Mouse (Mus musculus): ENCODE data around the gene Mb21d2. TPM values are rescaled to one million over a fixed set of nuclear protein-coding genes. Genes with fewer than 3 reads are reported as not detected.

The Mb21d2 gene
- polyA plus RNA-seq (2014; fragmentation: Nextera tagmentation; extraction: Ambion mirVana), result 6.8 and 7.3 TPM in 2 replicates

DNA sequence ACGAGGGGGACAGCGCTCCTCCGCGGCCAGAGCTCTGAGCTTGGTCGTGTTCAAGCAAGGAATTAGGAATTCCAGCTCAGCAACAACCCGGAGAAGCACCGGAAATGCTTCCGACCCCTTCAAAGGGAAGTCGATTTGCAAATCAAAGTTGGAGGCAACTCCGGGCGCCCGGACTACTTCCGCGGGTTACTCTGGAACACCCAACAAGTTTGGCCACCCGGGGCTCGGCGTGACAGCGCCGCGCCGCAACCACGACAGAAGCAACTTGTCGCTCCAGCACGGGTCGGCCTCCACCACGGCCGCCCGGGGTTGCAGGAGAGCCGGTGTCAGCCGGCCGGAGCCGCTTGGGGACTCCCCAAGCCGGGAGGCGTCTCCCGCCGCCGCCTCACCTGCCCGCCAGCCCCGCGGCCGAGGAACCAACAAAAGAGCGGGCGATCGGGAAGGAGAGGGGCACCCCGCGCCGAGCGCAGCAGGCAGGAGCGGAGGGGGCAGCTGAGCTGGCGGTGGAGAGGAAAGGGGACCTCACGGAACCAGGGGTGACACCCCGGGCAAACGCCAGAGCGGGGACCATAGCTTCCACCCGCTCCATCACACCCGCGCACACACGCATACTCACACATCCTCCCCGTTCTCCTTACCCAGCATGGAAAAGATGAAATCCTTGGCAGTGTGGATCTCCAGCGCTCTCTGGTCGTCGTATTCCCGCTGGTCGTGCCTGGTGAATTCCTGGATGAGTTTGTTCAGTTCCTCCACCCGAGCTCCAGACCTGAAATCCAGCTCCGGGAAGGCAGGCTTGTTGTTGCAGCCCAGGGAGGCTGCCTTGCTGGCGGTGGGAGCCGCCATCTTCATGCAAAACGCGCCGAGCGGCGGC, at the start of gene Mb21d2:
TSS of gene Mb21d2 (minus strand) at position 859 of the 871 bp plus-strand sequence.
- ATAC-seq (replicated peaks; ENCODE audit: low FRiP score) (peak; percentile 37), DNase-seq (ENCODE audit: low spot score) (peak; percentile 78)
- peaks cover 13% of the 10 kb centered on the region; the same call in 1 of the 2 replicates for H3K4me1 ChIP-seq (replicated peaks; ENCODE audit: control insufficient read depth, insufficient read depth, low read length)
- peak within 1 kb of the TSS; percentile 81 for H3K9ac ChIP-seq (ENCODE audit: low read length)
- peak within 1 kb of the TSS; percentile 87 for H3K4me3 ChIP-seq (ENCODE audit: low read depth, low read length)
- no peaks in the 10 kb centered on the region; the same call in 1 of the 2 replicates for H3K27me3 ChIP-seq (ENCODE audit: control insufficient read depth, insufficient read depth, low read length)
- peak within 1 kb of the TSS; percentile 68 for H3K27ac ChIP-seq (ENCODE audit: low read depth, low read length)
- WGBS, result under 1% methylated on average over 67 of the region's 73 CpGs
- H3K9me3 ChIP-seq (ENCODE audit: control insufficient read depth, low read length), result no peaks in the 10 kb centered on the region
- H3K4me2 ChIP-seq (ENCODE audit: low read depth, low read length, severe bottlenecking), result peak within 1 kb of the TSS; percentile 89
- no peaks in the 10 kb centered on the region for H3K36me3 ChIP-seq (ENCODE audit: control insufficient read depth, insufficient read depth, low read length)

DNA sequence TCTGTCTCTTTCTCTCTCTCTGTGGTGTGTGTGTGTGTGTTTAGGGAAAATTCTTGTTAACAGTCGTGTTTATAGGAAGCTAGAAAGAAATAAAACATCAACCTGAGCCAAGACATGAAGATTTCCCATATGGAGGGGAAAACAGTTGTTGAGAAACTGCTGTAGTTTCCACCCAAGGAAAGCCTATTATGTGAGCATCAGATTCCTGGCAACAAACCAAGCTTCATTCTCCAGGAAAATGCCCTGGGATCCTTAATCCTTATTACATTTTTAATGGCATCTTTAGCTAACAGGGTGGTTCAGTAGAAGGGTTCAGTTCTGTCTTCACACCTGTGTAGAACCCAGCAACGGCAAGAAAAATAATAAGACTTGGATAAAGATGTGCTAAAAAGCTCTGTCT, 36.8 kb upstream of the Mb21d2 start:
- WGBS, result 77% methylated on average over 2 of the region's 2 CpGs
- ATAC-seq (replicated peaks; ENCODE audit: low FRiP score), result no peak

GRCm38 (mm10) chr16:28964048-28964447, 34.6 kb upstream of the Mb21d2 start:
- no peaks in the 10 kb centered on the region for H3K27me3 ChIP-seq (ENCODE audit: control insufficient read depth, insufficient read depth, low read length)
- no peak for DNase-seq (ENCODE audit: low spot score)
- H3K36me3 ChIP-seq (ENCODE audit: control insufficient read depth, insufficient read depth, low read length), result no peaks in the 10 kb centered on the region
- WGBS, result 89% methylated on average over 4 of the region's 4 CpGs
- no peak overlapping the region for H3K9ac ChIP-seq (ENCODE audit: low read length)
- ATAC-seq (replicated peaks; ENCODE audit: low FRiP score), result no peak
- H3K4me3 ChIP-seq (ENCODE audit: low read depth, low read length), result no peak overlapping the region
- H3K9me3 ChIP-seq (ENCODE audit: control insufficient read depth, low read length), result no peaks in the 10 kb centered on the region
- H3K4me1 ChIP-seq (replicated peaks; ENCODE audit: control insufficient read depth, insufficient read depth, low read length), result no peaks in the 10 kb centered on the region
- no peak overlapping the region for H3K4me2 ChIP-seq (ENCODE audit: low read depth, low read length, severe bottlenecking)
- H3K27ac ChIP-seq (ENCODE audit: low read depth, low read length), result no peak overlapping the region

More for the DNA sequence above, 36.8 kb upstream of the Mb21d2 start:
- no peaks in the 10 kb centered on the region for H3K9me3 ChIP-seq (ENCODE audit: control insufficient read depth, low read length)
- no peaks in the 10 kb centered on the region for H3K4me1 ChIP-seq (replicated peaks; ENCODE audit: control insufficient read depth, insufficient read depth, low read length)
- no peak overlapping the region for H3K4me2 ChIP-seq (ENCODE audit: low read depth, low read length, severe bottlenecking)
- no peak overlapping the region for H3K4me3 ChIP-seq (ENCODE audit: low read depth, low read length)
- H3K36me3 ChIP-seq (ENCODE audit: control insufficient read depth, insufficient read depth, low read length), result no peaks in the 10 kb centered on the region
- no peak overlapping the region for H3K27ac ChIP-seq (ENCODE audit: low read depth, low read length)
- no peaks in the 10 kb centered on the region for H3K27me3 ChIP-seq (ENCODE audit: control insufficient read depth, insufficient read depth, low read length)
- no peak overlapping the region for H3K9ac ChIP-seq (ENCODE audit: low read length)
- no peak for DNase-seq (ENCODE audit: low spot score)

GRCm38 (mm10) chr16:28962987-28963386, 33.5 kb upstream of the Mb21d2 start:
- DNase-seq (ENCODE audit: low spot score), result no peak
- no peak for ATAC-seq (replicated peaks; ENCODE audit: low FRiP score)
- no peaks in the 10 kb centered on the region for H3K27me3 ChIP-seq (ENCODE audit: control insufficient read depth, insufficient read depth, low read length)
- no peak overlapping the region for H3K4me2 ChIP-seq (ENCODE audit: low read depth, low read length, severe bottlenecking)
- H3K36me3 ChIP-seq (ENCODE audit: control insufficient read depth, insufficient read depth, low read length), result no peaks in the 10 kb centered on the region
- no peak overlapping the region for H3K27ac ChIP-seq (ENCODE audit: low read depth, low read length)
- no peak overlapping the region for H3K9ac ChIP-seq (ENCODE audit: low read length)
- H3K4me3 ChIP-seq (ENCODE audit: low read depth, low read length), result no peak overlapping the region
- H3K4me1 ChIP-seq (replicated peaks; ENCODE audit: control insufficient read depth, insufficient read depth, low read length), result no peaks in the 10 kb centered on the region
- H3K9me3 ChIP-seq (ENCODE audit: control insufficient read depth, low read length), result no peaks in the 10 kb centered on the region

- Histone ChIP-seq H3K4me2 (ENCODE audit: low read depth, low read length, severe bottlenecking) (no peak overlapping the region), H3K27ac (ENCODE audit: low read depth, low read length) (no peak overlapping the region), H3K36me3 (ENCODE audit: control insufficient read depth, insufficient read depth, low read length) (no peaks in the 10 kb centered on the region), H3K9me3 (ENCODE audit: control insufficient read depth, low read length) (no peaks in the 10 kb centered on the region), H3K4me3 (ENCODE audit: low read depth, low read length) (no peak overlapping the region), H3K4me1 (replicated peaks; ENCODE audit: control insufficient read depth, insufficient read depth, low read length) (no peaks in the 10 kb centered on the region), H3K27me3 (ENCODE audit: control insufficient read depth, insufficient read depth, low read length) (no peaks in the 10 kb centered on the region), H3K9ac (ENCODE audit: low read length) (no peak overlapping the region)
- DNase-seq (ENCODE audit: low spot score), result no peak
- ATAC-seq (replicated peaks; ENCODE audit: low FRiP score), result no peak
- 79% methylated on average over 5 of the region's 5 CpGs for WGBS
Measured at GRCm38 (mm10) chr16:28949810-28950209, 20.3 kb upstream of the Mb21d2 start.

- Histone ChIP-seq H3K4me3 (ENCODE audit: low read depth, low read length) (no peak overlapping the region), H3K4me2 (ENCODE audit: low read depth, low read length, severe bottlenecking) (no peak overlapping the region), H3K9me3 (ENCODE audit: control insufficient read depth, low read length) (no peaks in the 10 kb centered on the region), H3K4me1 (replicated peaks; ENCODE audit: control insufficient read depth, insufficient read depth, low read length) (no peaks in the 10 kb centered on the region), H3K27me3 (ENCODE audit: control insufficient read depth, insufficient read depth, low read length) (no peaks in the 10 kb centered on the region), H3K27ac (ENCODE audit: low read depth, low read length) (no peak overlapping the region), H3K36me3 (ENCODE audit: control insufficient read depth, insufficient read depth, low read length) (no peaks in the 10 kb centered on the region), H3K9ac (ENCODE audit: low read length) (no peak overlapping the region)
- DNase-seq (ENCODE audit: low spot score) (no peak), ATAC-seq (replicated peaks; ENCODE audit: low FRiP score) (no peak)
- WGBS, result 52% methylated on average over 2 of the region's 2 CpGs
Measured at GRCm38 (mm10) chr16:28943254-28943653, 13.8 kb upstream of the Mb21d2 start.

- no peaks in the 10 kb centered on the region for H3K27me3 ChIP-seq (ENCODE audit: control insufficient read depth, insufficient read depth, low read length)
- H3K4me2 ChIP-seq (ENCODE audit: low read depth, low read length, severe bottlenecking), result no peak overlapping the region
- no peak overlapping the region for H3K27ac ChIP-seq (ENCODE audit: low read depth, low read length)
- no peak overlapping the region for H3K9ac ChIP-seq (ENCODE audit: low read length)
- no peaks in the 10 kb centered on the region for H3K9me3 ChIP-seq (ENCODE audit: control insufficient read depth, low read length)
- 69% methylated on average over 7 of the region's 7 CpGs for WGBS
- H3K36me3 ChIP-seq (ENCODE audit: control insufficient read depth, insufficient read depth, low read length), result no peaks in the 10 kb centered on the region
- no peaks in the 10 kb centered on the region for H3K4me1 ChIP-seq (replicated peaks; ENCODE audit: control insufficient read depth, insufficient read depth, low read length)
- DNase-seq (ENCODE audit: low spot score) (no peak), ATAC-seq (replicated peaks; ENCODE audit: low FRiP score) (no peak)
- H3K4me3 ChIP-seq (ENCODE audit: low read depth, low read length), result no peak overlapping the region
Measured at GRCm38 (mm10) chr16:28936181-28936792, 6.8 kb upstream of the Mb21d2 start.

GRCm38 (mm10) chr16:28935701-28936100, 6.2 kb upstream of the Mb21d2 start:
- 85% methylated on average over 3 of the region's 3 CpGs for WGBS
- Histone ChIP-seq H3K27me3 (ENCODE audit: control insufficient read depth, insufficient read depth, low read length) (no peaks in the 10 kb centered on the region; the same call in 1 of the 2 replicates), H3K36me3 (ENCODE audit: control insufficient read depth, insufficient read depth, low read length) (no peaks in the 10 kb centered on the region), H3K27ac (ENCODE audit: low read depth, low read length) (no peak overlapping the region), H3K4me2 (ENCODE audit: low read depth, low read length, severe bottlenecking) (no peak overlapping the region), H3K4me1 (replicated peaks; ENCODE audit: control insufficient read depth, insufficient read depth, low read length) (no peaks in the 10 kb centered on the region), H3K9me3 (ENCODE audit: control insufficient read depth, low read length) (no peaks in the 10 kb centered on the region), H3K9ac (ENCODE audit: low read length) (no peak overlapping the region), H3K4me3 (ENCODE audit: low read depth, low read length) (no peak overlapping the region)
- DNase-seq (ENCODE audit: low spot score) (no peak), ATAC-seq (replicated peaks; ENCODE audit: low FRiP score) (no peak)

Data from forebrain, embryonic 11.5 days (tissue).